Mouse (Mus musculus): Measurements from ENCODE around the gene Gm9044. TPM values are rescaled to one million over a fixed set of nuclear protein-coding genes. Genes with fewer than 3 reads are reported as not detected.
"Not testable (repeated sequence)": the region's sequence is repeated elsewhere in the genome, so short reads cannot be mapped to it uniquely, and the experiment has no call there.

Gm9044 gene
- total and polyA plus RNA-seq, 3 experiments, result not detected

DNA sequence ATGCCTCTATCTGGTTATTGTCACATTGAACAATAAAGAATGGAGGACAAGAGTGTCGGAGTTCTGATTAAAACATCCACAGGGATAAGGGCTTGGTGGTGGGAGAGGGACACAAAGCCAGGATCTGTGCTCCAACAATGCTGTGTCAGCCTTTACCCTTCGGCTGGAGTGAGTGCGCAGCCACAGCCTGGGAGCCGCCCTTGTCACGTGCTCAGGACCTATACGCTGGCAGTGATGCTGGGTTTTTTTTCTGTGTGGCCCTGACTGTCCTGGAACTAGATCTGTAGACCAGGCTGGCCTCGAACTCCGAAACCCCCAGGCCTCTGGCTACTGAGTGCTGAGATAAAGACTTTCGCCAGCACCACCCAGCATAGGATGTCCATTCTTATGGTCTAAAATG lies 37.3 kb upstream of the Gm9044 start:
- TF ChIP-seq KAT2A (conservative IDR thresholded peaks at IDR 0.05; ENCODE audit: low read depth, low read length), result no peak
- no peak for TF ChIP-seq POLR2A (IDR thresholded peaks at IDR 0.05; ENCODE audit: control insufficient read depth in 1 of 2, insufficient read depth in 1 of 2, low read depth in 1 of 2, low read length in 2 of 2, poor library complexity in 1 of 2)
- TF ChIP-seq CTCF (IDR thresholded peaks at IDR 0.05 in 2 of 3, conservative IDR thresholded peaks at IDR 0.05 in 1 of 3; ENCODE audit: control insufficient read depth in 1 of 3, insufficient read depth in 1 of 3, low read depth in 2 of 3, low read length in 3 of 3, poor library complexity in 1 of 3, severe bottlenecking in 1 of 3), result no peak
- TF ChIP-seq ELF1 (IDR thresholded peaks at IDR 0.05; ENCODE audit: low read depth, low read length), result no peak
- no peak for TF ChIP-seq ZNF384 (IDR thresholded peaks at IDR 0.05; ENCODE audit: low read depth, low read length)
- TF ChIP-seq NELFE (IDR thresholded peaks at IDR 0.05; ENCODE audit: low read depth, low read length), result no peak
- no peak for TF ChIP-seq USF2 (IDR thresholded peaks at IDR 0.05; ENCODE audit: borderline replicate concordance in 1 of 2, insufficient read depth in 1 of 2, low read depth in 1 of 2, low read length in 2 of 2)
- no peak for TF ChIP-seq UBTF (IDR thresholded peaks at IDR 0.05; ENCODE audit: borderline replicate concordance, insufficient read depth, low read depth, low read length)
- no peak for TF ChIP-seq TBP (IDR thresholded peaks at IDR 0.05; ENCODE audit: low read depth, low read length)
- no peak for TF ChIP-seq NRF1 (IDR thresholded peaks at IDR 0.05; ENCODE audit: insufficient read depth, low read depth, low read length, poor library complexity, severe bottlenecking)
- TF ChIP-seq E2F4 (IDR thresholded peaks at IDR 0.05; ENCODE audit: borderline replicate concordance, low read depth, low read length), result no peak
- no peak for TF ChIP-seq USF1 (IDR thresholded peaks at IDR 0.05; ENCODE audit: low read depth, low read length)
- TF ChIP-seq SMC3 (IDR thresholded peaks at IDR 0.05; ENCODE audit: low read depth, low read length), result no peak
- TF ChIP-seq MAFK (IDR thresholded peaks at IDR 0.05; ENCODE audit: borderline replicate concordance, low read depth, low read length), result no peak
- no peak for TF ChIP-seq BHLHE40 (IDR thresholded peaks at IDR 0.05; ENCODE audit: borderline replicate concordance, low read depth, low read length)
- TF ChIP-seq ETS1 (IDR thresholded peaks at IDR 0.05; ENCODE audit: low read depth, low read length), result no peak
- no peak for TF ChIP-seq MYC (IDR thresholded peaks at IDR 0.05; ENCODE audit: low read depth, low read length)
- no peak for TF ChIP-seq RAD21 (IDR thresholded peaks at IDR 0.05; ENCODE audit: low read depth, low read length)
- TF ChIP-seq ZC3H11A (IDR thresholded peaks at IDR 0.05; ENCODE audit: low read depth, low read length), result no peak
- H3K36me3 ChIP-seq (ENCODE audit: control insufficient read depth in 1 of 2, insufficient read depth in 2 of 2, low read length in 2 of 2), result no peaks in the 10 kb centered on the region
- no peaks in the 10 kb centered on the region for H3K9me3 ChIP-seq (replicated peaks; ENCODE audit: insufficient read depth, low read length)
- H3K4me1 ChIP-seq (ENCODE audit: control insufficient read depth in 1 of 2, insufficient read depth in 2 of 2, low read length in 2 of 2), result no peaks in the 10 kb centered on the region
- H3K27me3 ChIP-seq (ENCODE audit: control insufficient read depth in 1 of 2, insufficient read depth in 2 of 2, low read length in 2 of 2), result no peaks in the 10 kb centered on the region
- H3K9ac ChIP-seq (ENCODE audit: control insufficient read depth, low read depth, low read length, poor library complexity, severe bottlenecking), result no peak overlapping the region
- DNase-seq (ENCODE audit: low read depth, low spot score), result no peak
- no peak overlapping the region for H3K4me3 ChIP-seq (ENCODE audit: control insufficient read depth in 1 of 2, insufficient read depth in 1 of 2, low read depth in 2 of 2, low read length in 2 of 2)
- H3K79me2 ChIP-seq (ENCODE audit: control insufficient read depth, insufficient read depth, low read length, poor library complexity), result no peaks in the 10 kb centered on the region
- H3K27ac ChIP-seq (ENCODE audit: control insufficient read depth, low read depth, low read length), result no peak overlapping the region

DNA sequence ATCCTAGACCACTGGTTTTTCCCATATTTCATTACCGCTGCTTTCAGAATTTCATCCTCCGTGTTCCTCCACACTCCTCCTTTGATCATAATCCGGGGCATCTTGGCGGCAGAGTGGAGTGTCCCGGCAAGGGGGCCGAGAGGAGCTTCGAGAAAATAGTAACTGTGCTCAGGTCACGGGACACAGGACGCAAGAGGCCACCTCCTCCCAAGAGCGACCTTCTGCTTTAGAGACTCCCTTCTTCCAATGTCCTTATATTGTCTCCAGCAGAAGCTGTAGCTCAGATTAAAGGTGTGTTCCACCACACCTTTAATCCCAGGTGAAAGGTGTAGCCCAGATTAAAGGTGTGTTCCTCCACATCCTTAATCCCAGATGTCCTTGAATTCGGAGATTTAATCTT lies 21.8 kb upstream of the Gm9044 start, which contains the start of gene Gm9049:
Gene Gm9049, minus strand, starts transcription at position 101 of the 400 bp plus-strand sequence.
- DNase-seq (ENCODE audit: low read depth, low spot score); H3K27ac ChIP-seq (ENCODE audit: control insufficient read depth, low read depth, low read length); H3K9ac ChIP-seq (ENCODE audit: control insufficient read depth, low read depth, low read length, poor library complexity, severe bottlenecking); H3K4me3 ChIP-seq (ENCODE audit: control insufficient read depth in 1 of 2, insufficient read depth in 1 of 2, low read depth in 2 of 2, low read length in 2 of 2); H3K9me3 ChIP-seq (replicated peaks; ENCODE audit: insufficient read depth, low read length); H3K27me3 ChIP-seq (ENCODE audit: control insufficient read depth in 1 of 2, insufficient read depth in 2 of 2, low read length in 2 of 2); H3K79me2 ChIP-seq (ENCODE audit: control insufficient read depth, insufficient read depth, low read length, poor library complexity); H3K4me1 ChIP-seq (ENCODE audit: control insufficient read depth in 1 of 2, insufficient read depth in 2 of 2, low read length in 2 of 2); H3K36me3 ChIP-seq (ENCODE audit: control insufficient read depth in 1 of 2, insufficient read depth in 2 of 2, low read length in 2 of 2): not testable (repeated sequence)

DNA sequence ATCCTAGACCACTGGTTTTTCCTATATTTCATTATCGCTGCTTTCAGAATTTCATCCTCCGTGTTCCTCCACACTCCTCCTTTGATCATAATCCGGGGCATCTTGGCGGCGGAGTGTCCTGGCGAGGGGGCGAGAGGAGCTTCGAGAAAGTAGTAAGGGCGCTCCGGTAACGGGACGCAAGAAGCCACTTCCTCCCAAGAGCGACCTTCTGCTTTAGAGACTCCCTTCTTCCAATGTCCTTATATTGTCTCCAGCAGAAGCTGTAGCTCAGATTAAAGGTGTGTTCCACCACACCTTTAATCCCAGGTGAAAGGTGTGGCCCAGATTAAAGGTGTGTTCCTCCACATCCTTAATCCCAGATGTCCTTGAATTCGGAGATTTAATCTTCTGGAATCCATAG lies 16.4 kb upstream of the Gm9044 start, which contains the start of gene Gm9048:
Gene Gm9048, minus strand, starts transcription at position 101 of the 400 bp plus-strand sequence.
- not testable (repeated sequence) for H3K27ac ChIP-seq (ENCODE audit: control insufficient read depth, low read depth, low read length); DNase-seq (ENCODE audit: low read depth, low spot score); H3K27me3 ChIP-seq (ENCODE audit: control insufficient read depth in 1 of 2, insufficient read depth in 2 of 2, low read length in 2 of 2); H3K9ac ChIP-seq (ENCODE audit: control insufficient read depth, low read depth, low read length, poor library complexity, severe bottlenecking); H3K36me3 ChIP-seq (ENCODE audit: control insufficient read depth in 1 of 2, insufficient read depth in 2 of 2, low read length in 2 of 2); H3K79me2 ChIP-seq (ENCODE audit: control insufficient read depth, insufficient read depth, low read length, poor library complexity); H3K4me3 ChIP-seq (ENCODE audit: control insufficient read depth in 1 of 2, insufficient read depth in 1 of 2, low read depth in 2 of 2, low read length in 2 of 2); H3K9me3 ChIP-seq (replicated peaks; ENCODE audit: insufficient read depth, low read length); H3K4me1 ChIP-seq (ENCODE audit: control insufficient read depth in 1 of 2, insufficient read depth in 2 of 2, low read length in 2 of 2)

DNA sequence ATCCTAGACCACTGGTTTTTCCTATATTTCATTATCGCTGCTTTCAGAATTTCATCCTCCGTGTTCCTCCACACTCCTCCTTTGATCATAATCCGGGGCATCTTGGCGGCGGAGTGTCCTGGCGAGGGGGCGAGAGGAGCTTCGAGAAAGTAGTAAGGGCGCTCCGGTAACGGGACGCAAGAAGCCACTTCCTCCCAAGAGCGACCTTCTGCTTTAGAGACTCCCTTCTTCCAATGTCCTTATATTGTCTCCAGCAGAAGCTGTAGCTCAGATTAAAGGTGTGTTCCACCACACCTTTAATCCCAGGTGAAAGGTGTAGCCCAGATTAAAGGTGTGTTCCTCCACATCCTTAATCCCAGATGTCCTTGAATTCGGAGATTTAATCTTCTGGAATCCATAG lies 10.9 kb upstream of the Gm9044 start, which contains the start of gene Gm9046:
Gene Gm9046, minus strand, starts transcription at position 101 of the 400 bp plus-strand sequence.
- not testable (repeated sequence) for H3K27me3 ChIP-seq (ENCODE audit: control insufficient read depth in 1 of 2, insufficient read depth in 2 of 2, low read length in 2 of 2); H3K9ac ChIP-seq (ENCODE audit: control insufficient read depth, low read depth, low read length, poor library complexity, severe bottlenecking); H3K36me3 ChIP-seq (ENCODE audit: control insufficient read depth in 1 of 2, insufficient read depth in 2 of 2, low read length in 2 of 2); H3K79me2 ChIP-seq (ENCODE audit: control insufficient read depth, insufficient read depth, low read length, poor library complexity); DNase-seq (ENCODE audit: low read depth, low spot score); H3K4me3 ChIP-seq (ENCODE audit: control insufficient read depth in 1 of 2, insufficient read depth in 1 of 2, low read depth in 2 of 2, low read length in 2 of 2); H3K4me1 ChIP-seq (ENCODE audit: control insufficient read depth in 1 of 2, insufficient read depth in 2 of 2, low read length in 2 of 2); H3K27ac ChIP-seq (ENCODE audit: control insufficient read depth, low read depth, low read length); H3K9me3 ChIP-seq (replicated peaks; ENCODE audit: insufficient read depth, low read length)
